Mouse (Mus musculus): Measurements from ENCODE around the gene Mafb.

The Mafb gene

DNA sequence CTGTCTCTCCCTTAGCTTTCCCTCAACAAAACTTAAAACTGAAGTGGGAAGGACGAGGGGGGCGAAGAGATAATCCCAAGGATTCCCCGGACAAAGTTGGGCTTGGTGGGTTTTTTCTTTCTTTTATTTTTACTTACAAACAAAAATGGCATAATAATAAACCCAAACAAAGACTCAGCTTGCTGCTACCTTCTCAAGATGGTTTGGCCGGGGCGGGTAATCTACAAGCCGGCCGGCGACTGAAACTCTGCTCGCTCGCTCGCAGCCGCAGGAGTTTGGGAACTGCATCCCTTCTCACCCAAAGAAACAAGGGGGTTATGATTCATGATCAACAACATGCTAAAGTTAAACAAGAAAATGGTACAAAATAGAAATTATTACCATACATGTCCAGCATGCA is 2.2 kb downstream of the Mafb start:
- DNase-seq (ENCODE audit: extremely low read depth, insufficient read length, low spot score), result no peak

DNA sequence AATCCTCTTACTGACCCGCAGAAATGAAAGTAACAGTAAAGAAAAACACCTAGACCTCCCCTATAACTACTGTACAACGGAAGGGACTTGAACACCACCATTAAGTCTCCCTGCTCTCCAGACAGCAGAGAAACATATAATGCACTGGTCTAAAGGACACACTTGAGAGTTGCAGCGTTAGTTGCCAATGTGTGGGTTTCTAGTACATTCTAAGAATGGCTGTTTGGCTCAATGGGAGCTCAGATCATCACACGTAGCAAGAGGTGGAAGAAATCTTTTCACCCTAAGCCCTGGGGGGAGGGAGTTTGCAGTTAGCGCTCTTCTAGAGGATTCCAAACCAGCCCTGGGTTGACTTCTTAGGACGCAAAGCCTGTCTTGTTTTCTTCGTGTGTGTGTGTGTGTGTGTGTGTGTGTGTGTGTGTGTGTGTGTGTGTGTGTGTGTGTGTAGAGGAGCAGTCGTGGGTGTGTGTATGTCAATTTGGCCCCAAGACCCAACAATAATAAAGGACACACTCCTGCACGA is 2.7 kb downstream of the Mafb start:
- no peak for DNase-seq (ENCODE audit: extremely low read depth, insufficient read length, low spot score)

DNA sequence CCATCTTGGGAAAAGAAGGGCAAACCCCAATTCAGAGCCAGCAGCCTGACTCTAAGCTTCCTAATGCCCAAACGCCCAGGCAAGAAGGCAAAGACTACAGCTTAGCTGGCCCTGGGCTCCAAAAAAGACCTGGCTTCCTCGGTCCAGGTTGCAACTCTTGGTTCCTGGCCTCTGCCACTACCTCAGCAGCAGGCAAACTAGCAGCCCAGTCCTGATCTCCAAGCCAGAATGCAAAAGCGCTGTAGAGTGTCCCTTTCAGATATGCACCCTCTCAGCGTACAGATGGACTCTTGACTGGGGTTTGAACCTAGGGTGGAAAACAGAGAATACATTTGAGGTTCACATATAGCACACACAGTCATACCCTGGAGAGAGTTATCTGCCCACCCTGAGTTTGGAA is 3.7 kb downstream of the Mafb start:
- no peak for DNase-seq (ENCODE audit: extremely low read depth, insufficient read length, low spot score)

DNA sequence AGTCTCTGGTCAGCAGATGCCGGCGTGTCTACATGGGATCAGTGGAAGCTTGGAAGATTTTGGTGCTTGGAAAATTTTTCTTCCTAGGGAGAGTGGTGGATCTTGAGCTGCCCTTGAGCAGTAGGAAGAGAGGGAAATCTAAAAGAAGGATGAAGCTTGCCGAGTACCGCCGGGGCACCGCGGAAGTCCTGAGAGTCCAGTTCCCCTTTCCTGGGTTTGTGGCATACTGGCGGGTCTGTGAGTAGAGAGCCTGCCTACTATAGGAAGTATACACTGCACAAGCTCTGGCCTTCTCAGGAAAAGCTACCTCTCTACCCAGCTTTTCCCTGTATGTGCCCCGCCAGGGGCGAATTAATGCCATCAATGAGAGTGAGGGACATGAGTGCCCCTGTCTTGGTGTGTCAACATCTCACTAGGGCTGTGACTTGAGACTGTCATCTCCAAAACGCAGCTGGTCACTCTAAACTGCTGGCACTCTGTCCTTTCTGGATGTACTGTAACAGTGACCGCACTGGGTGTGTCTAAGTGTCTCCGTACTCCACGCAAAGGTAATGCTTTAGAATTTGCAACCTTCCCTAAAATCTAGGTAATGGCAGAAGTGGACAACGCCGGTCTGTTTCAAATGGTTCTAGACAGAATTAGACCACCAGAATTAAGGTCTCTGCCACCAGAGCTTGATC is 5.3 kb downstream of the Mafb start:
- no peak for DNase-seq (ENCODE audit: extremely low read depth, insufficient read length, low spot score)

DNA sequence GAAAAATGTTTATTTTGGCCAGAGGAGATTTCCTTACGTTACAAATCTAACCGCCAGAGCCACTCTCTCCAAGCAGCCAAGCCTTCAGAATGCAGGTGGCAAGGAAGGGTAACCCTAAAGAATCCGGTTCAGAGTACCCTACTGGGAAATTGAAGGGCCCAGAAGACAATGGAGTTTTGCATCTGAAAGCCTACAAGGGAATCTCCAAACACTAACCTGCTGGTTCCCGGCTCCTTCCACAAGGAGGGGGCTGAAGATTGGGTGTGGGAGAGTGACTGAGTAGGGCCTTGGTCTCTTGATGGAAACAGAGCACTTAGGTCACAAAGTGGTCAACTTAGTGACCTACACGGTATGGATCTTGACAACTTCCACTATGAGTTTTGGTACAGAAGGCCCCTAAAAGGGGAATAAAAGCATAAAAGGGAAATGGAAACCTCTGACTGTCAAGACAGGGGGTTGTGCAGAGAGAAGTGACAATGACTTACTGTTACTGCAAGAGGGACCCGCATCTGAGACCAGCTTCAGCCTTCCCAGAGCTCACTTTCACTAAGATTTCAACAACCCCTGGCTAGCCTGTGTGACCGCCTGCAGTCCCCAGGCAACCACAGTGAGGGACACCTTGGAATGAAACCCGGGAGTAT is 6.5 kb downstream of the Mafb start:
- DNase-seq (ENCODE audit: extremely low read depth, insufficient read length, low spot score), result no peak

DNA sequence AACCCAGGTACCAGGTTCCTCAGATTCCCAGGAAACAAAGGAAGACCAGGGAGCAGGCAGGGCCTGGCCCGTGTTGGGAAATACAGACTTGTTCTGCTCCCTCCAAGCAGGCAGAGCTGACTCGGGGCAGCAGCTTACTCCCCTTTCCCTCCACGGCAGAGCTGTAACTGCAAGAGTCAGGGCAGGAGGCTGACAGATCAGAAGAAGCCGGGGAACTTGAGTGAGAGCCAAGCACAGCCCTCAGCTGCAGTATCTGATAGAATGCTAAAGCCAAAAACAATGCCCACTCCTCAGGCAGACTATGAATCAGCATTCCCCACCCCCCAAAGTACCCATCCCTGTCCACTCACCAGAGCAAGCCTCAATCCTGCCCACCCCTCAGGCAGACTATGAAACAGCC is 8.0 kb downstream of the Mafb start:
- DNase-seq (ENCODE audit: extremely low read depth, insufficient read length, low spot score), result no peak

DNA sequence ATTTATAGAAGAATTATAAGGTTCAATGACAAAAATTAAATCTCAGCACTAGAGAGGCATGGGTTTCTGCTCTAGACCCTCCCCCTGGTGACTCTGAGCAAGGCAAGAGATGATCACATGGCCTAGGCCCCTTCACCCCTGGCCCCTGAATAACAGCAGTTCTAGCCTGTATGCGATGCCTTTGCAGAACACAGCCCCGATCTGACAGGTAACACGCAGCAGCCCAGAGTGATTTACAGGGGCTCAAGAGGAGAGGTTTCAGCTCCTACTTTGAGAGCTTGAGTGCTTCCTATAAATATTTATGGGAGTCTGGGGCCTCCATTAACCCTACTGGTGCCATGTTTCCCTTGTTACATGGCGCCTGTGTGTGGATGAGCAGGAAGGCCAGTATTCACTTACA is 9.4 kb downstream of the Mafb start:
- DNase-seq (ENCODE audit: extremely low read depth, insufficient read length, low spot score), result no peak

DNA sequence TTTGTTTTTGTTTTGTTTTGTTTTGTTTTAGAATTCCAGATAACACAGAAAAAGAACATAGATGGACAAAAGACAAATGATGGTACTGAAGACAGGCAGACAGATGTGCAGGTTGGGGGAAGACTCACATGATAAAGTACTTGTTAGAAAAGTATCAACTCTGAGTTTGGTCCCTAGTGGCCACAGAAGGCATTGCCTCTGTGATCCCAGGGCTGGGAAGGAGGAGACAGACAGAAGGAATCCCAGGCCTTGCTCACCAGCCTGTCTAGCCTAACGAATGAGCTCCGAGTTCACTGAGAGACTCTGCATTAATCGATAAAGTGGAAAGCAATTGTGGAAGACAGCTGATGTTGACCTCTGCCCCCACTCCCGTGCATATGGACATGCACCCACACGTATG is 10.7 kb downstream of the Mafb start:
- no peak for DNase-seq (ENCODE audit: extremely low read depth, insufficient read length, low spot score)

DNA sequence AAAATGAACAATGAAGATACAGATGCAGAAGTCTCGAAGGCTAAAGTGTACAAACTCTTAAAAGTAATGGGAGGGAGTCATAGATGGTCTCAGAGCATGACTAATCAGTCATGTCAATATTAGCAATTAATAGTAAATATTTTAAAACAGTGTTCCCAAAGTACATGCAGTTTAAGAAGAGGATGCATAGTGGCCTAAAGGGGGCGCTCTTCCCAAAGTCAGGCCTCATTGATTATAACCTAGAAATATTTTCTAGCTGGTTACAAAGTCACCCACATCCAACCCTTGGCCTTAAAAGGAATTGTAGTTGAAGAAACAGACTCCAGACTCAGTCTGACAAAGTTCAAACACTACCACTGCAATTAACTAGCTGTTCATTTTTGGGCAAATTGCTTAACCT is 12.5 kb downstream of the Mafb start:
- no peak for DNase-seq (ENCODE audit: extremely low read depth, insufficient read length, low spot score)

DNA sequence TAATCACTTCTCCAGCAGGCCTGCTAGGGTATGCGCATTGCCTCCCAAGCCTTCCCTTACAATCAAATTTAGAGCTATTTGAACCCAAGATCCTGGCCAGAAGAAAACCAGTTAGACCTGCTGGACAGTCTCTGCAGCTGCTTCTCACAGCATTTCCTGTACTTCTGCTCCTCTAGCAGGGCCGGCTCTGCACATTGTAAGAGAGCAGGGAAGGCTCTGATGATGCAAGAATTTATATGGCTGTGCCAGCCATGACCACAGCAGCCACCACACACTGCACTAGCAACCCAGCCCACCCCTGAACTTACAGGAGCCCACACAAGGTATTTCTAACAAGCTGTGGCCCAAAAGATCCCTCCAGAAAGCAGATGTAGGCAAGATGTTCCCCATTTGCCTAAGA is 13.3 kb downstream of the Mafb start:
- no peak for DNase-seq (ENCODE audit: extremely low read depth, insufficient read length, low spot score)

DNA sequence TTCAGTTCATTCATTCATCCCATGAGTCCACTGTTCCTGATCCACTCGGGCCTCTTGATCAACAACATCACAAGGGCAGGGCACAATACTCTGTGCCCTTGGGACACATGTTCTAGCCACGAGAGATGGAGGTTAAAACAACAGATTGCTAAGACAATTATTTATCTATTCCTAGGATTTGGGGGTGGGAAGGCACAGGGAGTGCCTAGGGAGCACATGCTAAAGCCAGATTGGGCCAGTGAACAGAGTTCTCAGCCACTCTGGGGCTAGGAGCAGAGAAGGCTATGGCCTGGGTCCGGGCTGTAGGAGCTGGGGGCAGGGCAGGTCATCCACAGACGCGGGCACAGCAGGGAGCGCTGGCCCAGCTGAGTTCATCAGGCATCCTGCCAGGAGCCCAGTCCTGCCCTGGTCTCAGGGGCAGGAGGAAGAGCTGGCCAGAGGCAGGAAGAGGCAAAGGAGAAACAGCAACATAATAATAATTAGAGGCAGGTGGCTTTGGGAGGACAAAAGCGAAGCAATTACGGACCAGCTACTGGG is 15.8 kb downstream of the Mafb start:
- no peak for DNase-seq (ENCODE audit: extremely low read depth, insufficient read length, low spot score)

DNA sequence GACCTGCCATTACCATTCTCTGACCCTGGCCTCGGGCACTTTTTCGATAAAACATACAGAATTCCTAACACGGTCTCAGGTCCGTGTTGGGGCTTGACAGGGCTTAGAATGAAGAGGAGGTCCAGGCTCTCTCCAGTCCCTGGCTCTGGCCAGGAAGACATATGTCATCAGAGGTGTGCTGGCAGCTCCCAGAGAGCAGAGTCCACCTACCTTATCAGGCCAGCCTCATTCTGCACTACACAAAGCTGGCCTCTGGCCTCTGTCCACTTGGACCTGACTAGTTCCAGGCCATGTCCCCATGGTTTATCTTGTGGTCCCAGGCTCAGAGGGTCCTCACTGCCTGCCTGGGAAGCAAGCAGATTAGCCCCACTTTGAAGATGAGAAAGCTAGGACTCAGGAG is 17.3 kb downstream of the Mafb start:
- no peak for DNase-seq (ENCODE audit: extremely low read depth, insufficient read length, low spot score)

DNA sequence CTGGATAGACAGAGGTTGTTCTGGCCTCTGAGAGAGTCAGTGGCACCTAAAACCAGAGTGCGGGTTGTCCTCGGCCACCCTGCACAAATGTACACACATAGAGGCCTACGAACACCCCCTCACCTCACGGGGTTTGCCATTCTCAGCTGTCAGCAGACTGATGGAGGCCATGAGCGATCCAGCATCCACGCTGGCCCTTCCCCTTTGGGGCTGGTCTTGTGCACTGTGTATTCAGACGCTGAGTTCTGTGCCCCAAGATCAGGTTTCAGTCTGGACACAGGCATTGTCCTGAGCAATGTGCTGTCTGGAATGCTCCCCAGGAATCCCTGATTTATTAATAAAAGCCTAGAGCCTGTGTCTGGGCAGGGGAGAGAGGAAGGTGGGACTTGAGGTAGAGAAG is 18.1 kb downstream of the Mafb start:
- DNase-seq (ENCODE audit: extremely low read depth, insufficient read length, low spot score), result no peak

DNA sequence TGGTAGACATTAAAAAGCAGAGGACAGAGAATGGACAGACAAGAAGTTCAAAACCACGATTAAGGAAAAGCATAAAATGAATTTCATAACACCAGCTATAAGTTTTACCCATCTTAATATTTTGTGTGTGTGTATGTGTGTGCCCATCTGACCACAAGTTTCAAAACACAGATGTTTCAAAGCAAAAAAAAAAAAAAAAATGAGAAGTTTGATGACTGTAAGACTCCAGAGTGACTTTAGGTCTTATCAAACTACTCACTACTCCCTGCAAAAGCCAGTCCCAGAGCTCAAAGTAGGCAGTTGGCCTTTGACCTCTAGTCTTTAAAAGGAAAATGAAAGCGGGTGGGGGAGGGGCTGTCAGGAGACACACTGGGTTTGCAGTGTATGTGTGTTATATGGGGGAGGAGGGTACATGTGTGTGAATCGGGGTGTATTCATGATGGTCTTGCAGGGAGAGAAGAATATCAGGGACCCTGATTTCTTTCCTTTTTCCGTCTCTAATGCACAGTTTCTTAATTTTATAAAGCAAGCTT is 18.7 kb downstream of the Mafb start:
- DNase-seq (ENCODE audit: extremely low read depth, insufficient read length, low spot score), result no peak

DNA sequence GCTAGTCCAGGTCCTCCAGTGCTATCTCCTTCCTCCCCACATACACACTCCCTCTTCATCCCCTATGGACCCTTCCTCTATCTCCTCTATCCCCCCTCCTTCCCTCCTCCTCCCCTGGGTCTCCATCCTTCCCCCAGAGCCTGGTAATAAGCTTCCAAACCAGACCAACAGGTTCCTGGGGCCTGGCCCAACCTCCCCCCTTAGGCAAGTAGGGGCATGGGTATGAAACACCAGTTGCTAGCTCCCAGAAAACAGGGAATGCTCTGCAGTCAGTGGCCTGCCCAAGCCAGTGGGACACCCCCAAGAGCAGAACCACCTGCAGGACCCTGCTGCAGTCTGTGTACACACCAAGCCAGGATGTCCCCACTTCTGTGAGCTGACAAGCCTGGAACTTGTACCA is 21.2 kb downstream of the Mafb start:
- DNase-seq (ENCODE audit: extremely low read depth, insufficient read length, low spot score), result no peak

DNA sequence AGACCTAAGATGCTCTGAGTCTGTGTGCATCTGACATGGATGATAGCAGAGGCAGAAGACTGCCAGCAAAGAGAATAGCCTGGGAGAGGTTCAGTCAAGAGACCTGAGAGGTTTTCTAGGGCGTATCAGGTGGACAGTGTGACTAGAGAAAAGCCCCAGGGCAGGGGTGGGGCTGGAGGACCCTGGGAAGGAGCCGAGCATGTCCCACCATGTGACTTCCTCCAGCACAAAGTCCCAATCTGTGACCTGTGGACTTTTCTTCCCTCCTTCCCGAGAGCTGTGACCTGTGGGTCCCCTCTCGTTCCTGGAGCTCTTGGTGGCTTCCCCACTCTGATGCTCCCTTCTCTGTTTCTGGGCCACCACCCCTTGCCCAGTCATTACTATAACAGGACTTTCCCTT is 26.7 kb downstream of the Mafb start:
- DNase-seq (ENCODE audit: extremely low read depth, insufficient read length, low spot score), result no peak

DNA sequence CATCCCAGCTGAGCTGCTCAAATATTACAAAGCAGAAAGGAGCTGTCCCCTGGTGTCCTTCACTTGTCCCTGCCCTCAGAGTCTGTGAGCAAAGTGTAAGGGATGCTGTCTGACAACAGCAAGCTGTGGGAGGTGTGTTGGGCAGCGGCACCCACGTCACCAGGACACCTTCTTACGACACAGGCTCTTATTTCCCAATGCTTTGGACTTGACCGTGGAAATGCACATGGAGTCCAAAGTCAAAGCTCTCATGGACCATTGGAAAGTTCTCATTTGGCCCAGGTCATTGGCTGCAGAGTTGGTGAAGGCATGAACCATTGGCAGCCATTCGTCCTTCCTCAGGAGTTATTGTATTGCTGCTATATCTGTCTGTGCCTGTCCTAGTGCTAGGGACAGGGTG is 27.3 kb downstream of the Mafb start:
- no peak for DNase-seq (ENCODE audit: extremely low read depth, insufficient read length, low spot score)

DNA sequence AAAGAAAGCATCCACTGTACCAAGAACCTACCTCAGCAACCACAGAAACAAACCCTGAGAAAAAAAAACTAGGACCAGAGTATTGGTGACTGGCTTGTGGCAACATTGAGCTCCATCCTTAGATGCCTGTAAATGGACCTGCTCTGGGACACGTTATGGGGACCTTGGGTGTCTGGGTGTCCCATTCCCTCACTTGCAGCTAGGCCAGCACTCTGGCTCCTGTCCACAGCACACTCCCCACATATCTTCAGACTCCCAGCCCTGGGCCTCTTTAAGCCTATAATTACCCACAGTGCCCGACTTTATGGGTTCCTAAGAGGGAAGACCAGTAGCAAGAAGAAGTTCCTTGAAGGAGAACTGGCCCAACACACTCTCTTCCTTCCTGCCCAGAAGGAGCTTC is 30.8 kb downstream of the Mafb start:
- DNase-seq (ENCODE audit: extremely low read depth, insufficient read length, low spot score), result no peak

DNA sequence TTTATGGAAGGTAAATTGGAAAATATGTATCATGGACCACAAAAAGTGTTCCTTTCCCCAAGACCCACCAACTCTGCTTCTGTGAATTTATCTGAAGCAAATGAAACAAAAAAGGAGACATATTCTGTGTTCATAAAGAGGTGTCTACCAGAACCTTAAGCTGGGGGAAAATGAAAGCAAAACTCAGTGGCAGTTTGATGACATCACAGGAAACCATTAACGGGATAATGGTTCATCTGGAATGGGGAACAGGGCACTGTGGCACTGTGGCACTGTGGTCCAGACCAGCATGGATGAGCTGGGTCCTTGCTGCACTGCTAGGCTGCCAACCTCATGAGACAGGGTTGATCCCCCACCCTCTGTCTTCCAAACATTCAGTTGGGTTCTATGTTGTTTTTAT is 31.8 kb downstream of the Mafb start:
- DNase-seq (ENCODE audit: extremely low read depth, insufficient read length, low spot score), result peak; percentile 12

DNA sequence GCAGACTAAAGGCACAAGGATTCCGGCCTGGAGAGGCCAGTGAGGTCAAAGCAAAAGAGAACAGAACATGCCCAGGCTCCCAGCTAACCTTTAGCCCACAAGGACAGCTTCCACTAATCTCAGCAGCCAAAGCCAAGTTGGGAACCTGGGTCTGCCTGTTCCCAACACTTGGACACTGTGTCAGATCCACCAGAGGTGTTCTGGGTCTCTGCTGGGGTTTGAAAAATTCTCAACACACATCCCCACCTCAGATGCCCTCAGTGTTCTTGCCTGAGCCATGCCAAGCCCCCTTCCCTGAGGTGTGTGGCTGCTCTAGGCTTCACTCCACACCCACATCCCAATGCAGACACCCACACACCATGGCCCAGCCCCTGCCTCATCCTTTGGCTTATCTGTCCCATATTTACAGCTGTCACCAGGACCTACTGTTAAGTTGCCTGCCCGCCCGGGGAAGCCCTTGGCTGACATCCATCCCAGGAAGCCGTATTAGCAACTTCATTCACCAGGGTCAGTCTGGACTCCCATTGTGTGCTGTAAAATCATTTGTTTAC is 32.7 kb downstream of the Mafb start, which contains the start of gene Gm826:
Gene Gm826, minus strand, starts transcription at position 52 of the 551 bp plus-strand sequence.
- no peak for DNase-seq (ENCODE audit: extremely low read depth, insufficient read length, low spot score)

DNA sequence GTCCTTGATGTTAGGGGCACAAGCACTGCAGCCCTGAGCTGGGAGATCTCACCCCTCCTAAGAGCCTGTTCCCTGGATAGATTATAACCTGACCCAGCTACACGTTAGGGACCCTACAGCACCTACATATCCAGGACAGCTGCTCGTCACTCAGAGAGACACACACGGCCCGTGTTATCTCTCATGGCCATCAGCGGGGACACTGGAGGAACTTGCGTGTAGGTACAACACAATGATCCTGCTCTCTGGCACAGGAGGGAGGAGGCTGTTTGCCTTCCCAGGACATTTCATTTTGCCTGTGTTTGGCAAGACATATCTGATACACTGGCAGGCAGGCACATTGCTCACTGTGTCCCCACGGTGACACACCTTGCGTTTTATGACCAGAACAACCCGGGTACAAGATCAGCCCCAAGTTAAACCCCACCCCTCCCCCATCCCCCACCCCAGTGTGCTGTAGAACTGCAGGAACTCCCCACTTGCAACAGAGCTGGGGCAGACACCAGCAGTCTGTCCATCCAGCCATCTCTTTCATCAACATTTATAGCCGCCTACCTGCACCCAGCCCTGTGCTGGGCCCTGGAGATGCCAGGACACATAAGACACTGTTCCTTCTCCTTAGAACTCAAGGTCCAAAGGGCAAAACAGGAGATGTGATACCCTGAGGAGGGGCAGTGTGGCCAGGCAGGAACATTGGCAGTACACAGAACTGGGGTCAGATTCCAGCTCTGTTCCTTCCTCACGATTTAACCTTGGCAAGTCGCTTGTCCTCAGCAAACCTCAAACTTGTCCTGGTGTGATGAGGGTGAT is 34.1 kb downstream of the Mafb start:
- DNase-seq (ENCODE audit: extremely low read depth, insufficient read length, low spot score), result no peak

Measured in 3134 (cell line).